Mouse (Mus musculus) myocyte (in vitro differentiated cells): Measurements from ENCODE around the gene Gm38431. TPM values are rescaled to one million over a fixed set of nuclear protein-coding genes. Genes with fewer than 3 reads are reported as not detected.

Source experiments
- H3K27me3 ChIP-seq: one replicate; pipeline ENCODE4 v1.6.1; 2011; ENCODE audit not compliant: control insufficient read depth, insufficient read depth, insufficient read length
- H3K36me3 ChIP-seq: one replicate; pipeline ENCODE4 v1.6.1; 2011; ENCODE audit not compliant: control insufficient read depth, insufficient read depth
- H3K4me2 ChIP-seq: one replicate; pipeline ENCODE4 v1.6.1; 2011; ENCODE audit warnings: low read depth, control low read depth
- H3K4me3 ChIP-seq: one replicate; pipeline ENCODE4 v1.5.1; 2011; ENCODE audit warnings: mild to moderate bottlenecking, control low read depth, moderate library complexity
- H3K79me2 ChIP-seq: one replicate; pipeline ENCODE4 v1.6.1; 2011; ENCODE audit not compliant: control insufficient read depth, insufficient read depth
- H3ac ChIP-seq: one replicate; pipeline ENCODE4 v1.6.1; 2011; ENCODE audit not compliant: control insufficient read depth, insufficient read length
- CEBPB ChIP-seq: IDR thresholded peaks from 2 replicates; pipeline ENCODE4 v1.6.1; 2011; ENCODE audit warnings: mild to moderate bottlenecking, moderate library complexity; ENCODE audit not compliant: poor library complexity, insufficient read depth, severe bottlenecking
- E2F4 ChIP-seq: IDR thresholded peaks from one replicate; pipeline ENCODE4 v1.6.1; 2011; ENCODE audit warnings: mild to moderate bottlenecking, control low read depth, moderate library complexity; ENCODE audit not compliant: insufficient read depth
- MAX ChIP-seq: IDR thresholded peaks from one replicate; pipeline ENCODE4 v1.6.1; 2011; ENCODE audit warnings: low read depth, mild to moderate bottlenecking, control low read depth
- MYOD1 ChIP-seq, 3 experiments: IDR thresholded peaks; one replicate each; pipeline ENCODE4 v1.6.1; 2011; ENCODE audit warnings: control low read depth in 2 of 3, low read depth in 2 of 3, mild to moderate bottlenecking in 2 of 3, moderate library complexity in 1 of 3; ENCODE audit not compliant: insufficient read length in 2 of 3, control insufficient read depth in 1 of 3
- MYOG ChIP-seq, 3 experiments: IDR thresholded peaks; one replicate each; pipeline ENCODE4 v1.6.1; 2011; ENCODE audit warnings: control low read depth in 2 of 3, low read depth in 2 of 3, mild to moderate bottlenecking in 2 of 3; ENCODE audit not compliant: insufficient read length in 2 of 3, control insufficient read depth in 1 of 3, insufficient read depth in 1 of 3
- POLR2A ChIP-seq: IDR thresholded peaks from one replicate; pipeline ENCODE4 v1.6.1; 2011; ENCODE audit warnings: low read depth, mild to moderate bottlenecking, control low read depth, moderate library complexity; ENCODE audit not compliant: insufficient read length
- POLR2AphosphoS2 ChIP-seq: IDR thresholded peaks from one replicate; pipeline ENCODE4 v1.6.1; 2011; ENCODE audit warnings: low read depth, control low read depth; ENCODE audit not compliant: insufficient read length
- REST ChIP-seq: IDR thresholded peaks from one replicate; pipeline ENCODE4 v1.6.1; 2011; ENCODE audit warnings: mild to moderate bottlenecking, control low read depth, moderate library complexity; ENCODE audit not compliant: insufficient read depth, insufficient read length
- SRF ChIP-seq: IDR thresholded peaks from one replicate; pipeline ENCODE4 v1.6.1; 2011; ENCODE audit warnings: low read depth; ENCODE audit not compliant: control insufficient read depth, insufficient read length
- TCF12 ChIP-seq: IDR thresholded peaks from one replicate; pipeline ENCODE4 v1.6.1; 2011; ENCODE audit warnings: mild to moderate bottlenecking, control low read depth; ENCODE audit not compliant: poor library complexity, insufficient read depth, severe bottlenecking
- TCF3 ChIP-seq: IDR thresholded peaks from one replicate; pipeline ENCODE4 v1.6.1; 2011; ENCODE audit warnings: low read depth, control low read depth; ENCODE audit not compliant: insufficient read length
- USF1 ChIP-seq: IDR thresholded peaks from one replicate; pipeline ENCODE4 v1.6.1; 2011; ENCODE audit warnings: low read depth, mild to moderate bottlenecking, control low read depth, moderate library complexity
- polyA plus RNA-seq: library from polyadenylated mRNA; unstranded; fragments of >200 nt; fragmentation: generic; extraction: Trizol; gene quantifications from one replicate; pipeline ENCODE4 v1.2.1, GENCODE M21; 2012; ENCODE audit warnings: missing spikeins

The Gm38431 gene
- polyA plus RNA-seq, 1 experiment, result 2.2 TPM

- Histone ChIP-seq H3K4me3 (no peak overlapping the region), H3K36me3 (no peaks in the 10 kb centered on the region), H3K27me3 (no peaks in the 10 kb centered on the region), H3K79me2 (no peaks in the 10 kb centered on the region), H3K4me2 (no peak overlapping the region), H3ac (no peak overlapping the region)
- no peak for TF ChIP-seq MAX
- TF ChIP-seq REST, result no peak
- no peak for TF ChIP-seq POLR2AphosphoS2
- no peak for TF ChIP-seq USF1
- no peak for TF ChIP-seq SRF
- TF ChIP-seq E2F4, result no peak
- no peak for TF ChIP-seq CEBPB
- no peak for TF ChIP-seq MYOG (IDR thresholded peaks at IDR 0.05; ENCODE audit: control insufficient read depth in 1 of 3, insufficient read depth in 1 of 3, insufficient read length in 2 of 3, low read depth in 2 of 3)
- no peak for TF ChIP-seq MYOD1 (IDR thresholded peaks at IDR 0.05; ENCODE audit: control insufficient read depth in 1 of 3, insufficient read length in 2 of 3, low read depth in 2 of 3)
These were observed 6.0 kb upstream of the Gm38431 start for GRCm38 (mm10) chr9:21097793-21098192.

DNA sequence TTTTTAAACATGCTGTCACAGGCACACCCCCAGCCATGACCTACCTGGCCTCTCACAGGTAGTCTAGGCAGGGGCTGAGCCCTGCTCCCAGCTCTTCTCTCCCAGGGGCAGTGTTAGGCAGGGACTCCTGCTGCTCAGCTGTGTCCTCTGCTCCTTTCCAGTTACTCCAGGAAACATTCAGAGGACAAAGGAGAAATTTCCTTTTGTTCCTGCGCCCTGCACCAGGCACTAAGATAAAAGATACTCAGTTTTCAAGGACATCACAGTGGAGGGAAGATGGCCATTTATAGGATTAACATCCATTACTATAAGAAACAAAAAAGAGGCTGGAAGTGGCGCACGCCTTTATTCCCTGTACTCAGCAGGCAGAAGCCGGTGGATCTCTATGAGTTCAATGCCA lies 4.2 kb upstream of the Gm38431 start:
- no peak overlapping the region for H3ac ChIP-seq
- H3K79me2 ChIP-seq, result peaks cover 7% of the 10 kb centered on the region
- H3K4me3 ChIP-seq, result no peak overlapping the region
- no peak overlapping the region for H3K4me2 ChIP-seq
- TF ChIP-seq TCF12 (no peak), MYOD1 (IDR thresholded peaks at IDR 0.05; ENCODE audit: control insufficient read depth in 1 of 3, insufficient read length in 2 of 3, low read depth in 2 of 3) (no peak), E2F4 (no peak), CEBPB (no peak), SRF (no peak), POLR2AphosphoS2 (no peak), TCF3 (no peak), REST (no peak)
- H3K27me3 ChIP-seq, result no peaks in the 10 kb centered on the region
- no peaks in the 10 kb centered on the region for H3K36me3 ChIP-seq

DNA sequence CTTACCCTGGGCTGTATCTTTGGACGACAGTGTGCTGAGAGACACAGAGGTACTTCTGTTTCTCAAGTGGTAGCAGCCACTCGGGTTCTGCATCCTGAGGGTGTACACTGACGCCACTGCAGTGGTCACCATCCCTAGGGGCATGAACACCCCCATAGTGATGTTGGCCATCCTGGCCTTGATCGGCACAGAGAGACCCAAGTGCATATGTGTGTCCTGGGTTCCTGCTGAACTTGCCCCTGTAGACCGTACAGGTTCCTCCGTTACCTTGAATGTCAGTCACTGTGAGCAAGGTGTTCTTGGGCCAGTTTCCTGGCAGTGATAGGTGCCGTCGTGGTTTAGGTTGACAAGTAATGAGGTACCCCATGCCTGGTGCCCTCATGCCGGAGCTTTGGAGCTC lies 1.6 kb upstream of the Gm38431 start:
- Histone ChIP-seq H3K36me3 (peaks cover 5% of the 10 kb centered on the region), H3K4me2 (no peak overlapping the region), H3ac (no peak overlapping the region), H3K27me3 (no peaks in the 10 kb centered on the region), H3K79me2 (peaks cover 32% of the 10 kb centered on the region), H3K4me3 (no peak overlapping the region)
- no peak for TF ChIP-seq POLR2AphosphoS2
- no peak for TF ChIP-seq MYOD1 (IDR thresholded peaks at IDR 0.05; ENCODE audit: control insufficient read depth in 1 of 3, insufficient read length in 2 of 3, low read depth in 2 of 3)
- no peak for TF ChIP-seq MAX

DNA sequence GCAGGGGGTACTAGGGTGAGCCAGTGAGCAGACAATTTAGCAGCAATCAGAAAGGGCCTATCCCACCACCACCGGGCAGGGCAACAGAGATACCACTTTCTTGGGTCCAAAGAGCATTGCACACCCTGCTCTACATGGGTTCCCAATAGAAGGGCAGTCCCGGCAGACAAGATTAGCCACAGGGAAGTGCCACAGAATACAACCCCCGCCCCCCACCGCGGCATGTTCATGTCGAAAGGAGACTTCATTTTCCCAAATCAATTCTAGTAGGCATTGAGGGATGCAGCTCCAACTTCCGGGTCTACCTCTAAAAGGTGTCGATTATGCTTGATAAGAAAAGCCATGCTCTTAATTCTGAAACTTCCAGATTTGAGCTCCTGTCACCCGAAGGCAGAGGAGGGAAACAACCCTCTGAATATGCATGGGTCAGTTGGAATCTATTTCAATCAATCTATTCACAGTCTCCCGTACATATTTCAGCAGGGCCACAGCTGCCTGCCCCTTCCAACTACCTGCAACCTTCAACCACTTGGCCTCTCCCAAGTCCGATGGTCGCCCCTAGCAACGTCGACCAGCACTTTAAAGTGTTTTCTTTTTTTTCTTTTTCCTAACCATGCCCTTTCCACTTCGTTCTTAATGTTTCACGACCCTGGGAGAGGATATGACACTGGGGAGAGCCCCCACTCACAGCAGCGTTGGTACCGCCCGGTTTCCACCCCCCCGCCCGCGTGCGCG lies 658 bp downstream of the Gm38431 start:
- peaks cover 51% of the 10 kb centered on the region for H3K79me2 ChIP-seq
- peaks cover 12% of the 10 kb centered on the region for H3K36me3 ChIP-seq
- H3K4me2 ChIP-seq, result peak overlapping the region; percentile 86
- peak overlapping the region; percentile 87 for H3K4me3 ChIP-seq
- no peaks in the 10 kb centered on the region for H3K27me3 ChIP-seq
- H3ac ChIP-seq, result peak overlapping the region; percentile 86
- TF ChIP-seq MAX, result no peak
- no peak for TF ChIP-seq TCF12
- no peak for TF ChIP-seq REST
- TF ChIP-seq MYOG (IDR thresholded peaks at IDR 0.05; ENCODE audit: control insufficient read depth in 1 of 3, insufficient read depth in 1 of 3, insufficient read length in 2 of 3, low read depth in 2 of 3), result no peak
- TF ChIP-seq POLR2A, result no peak
- no peak for TF ChIP-seq USF1
- no peak for TF ChIP-seq TCF3
- no peak for TF ChIP-seq MYOD1 (IDR thresholded peaks at IDR 0.05; ENCODE audit: control insufficient read depth in 1 of 3, insufficient read length in 2 of 3, low read depth in 2 of 3)
- no peak for TF ChIP-seq POLR2AphosphoS2
- TF ChIP-seq CEBPB, result no peak
- TF ChIP-seq SRF, result no peak
- no peak for TF ChIP-seq E2F4

DNA sequence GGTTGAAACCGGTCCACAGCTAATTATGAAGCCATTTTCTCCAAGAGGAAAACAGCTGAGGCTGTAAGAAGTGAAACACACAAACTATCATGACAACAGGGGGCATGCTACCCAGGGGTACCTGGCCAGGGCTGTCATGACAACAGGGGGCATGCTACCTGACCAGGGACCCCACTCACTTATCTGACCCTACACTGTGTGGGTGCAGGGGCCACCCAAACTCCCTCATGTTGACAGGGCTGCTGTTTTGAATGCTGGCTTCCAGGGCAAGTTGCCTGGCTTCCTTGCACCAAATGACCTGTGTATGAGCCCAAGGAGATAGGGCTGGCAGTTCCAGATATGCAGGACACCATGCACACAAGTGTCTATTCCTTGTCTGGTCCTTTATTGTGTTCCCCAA lies 1.3 kb downstream of the Gm38431 start:
- peak overlapping the region; percentile 87 for H3K4me3 ChIP-seq
- H3K36me3 ChIP-seq, result peaks cover 12% of the 10 kb centered on the region
- H3K27me3 ChIP-seq, result no peaks in the 10 kb centered on the region
- peak overlapping the region; percentile 86 for H3K4me2 ChIP-seq
- no peak overlapping the region for H3ac ChIP-seq
- H3K79me2 ChIP-seq, result peaks cover 51% of the 10 kb centered on the region
- TF ChIP-seq POLR2AphosphoS2 (no peak), REST (no peak), TCF3 (no peak), SRF (no peak), TCF12 (no peak)
